Mouse (Mus musculus) MEL (cell line): Measurements from ENCODE around the gene Pgpep1. TPM values are rescaled to one million over a fixed set of nuclear protein-coding genes. Genes with fewer than 3 reads are reported as not detected.
A peak's percentile ranks its signal among the peaks of the same experiment; 100 is the strongest.

Experiments used
- DNase-seq: peaks from one replicate; pipeline ENCODE4 v3.0.0; 2011; ENCODE audit warnings: low read depth, low spot score
- H3K27ac ChIP-seq: 2 replicates; pipeline ENCODE4 v1.5.1; 2012; ENCODE audit warnings: low read depth, mild to moderate bottlenecking, control low read depth, low read length, moderate library complexity; ENCODE audit not compliant: control insufficient read depth
- H3K27me3 ChIP-seq, 2 experiments: fragments of 150-350 bp in 1 of 2; sonication (generic) in 1 of 2; 2 replicates each; pipeline ENCODE4 v1.6.1; 2012; ENCODE audit warnings: low read length in 2 of 2, mild to moderate bottlenecking in 2 of 2, improper control_type of control experiment in 1 of 2, moderate library complexity in 1 of 2; ENCODE audit not compliant: insufficient read depth in 2 of 2, control insufficient read depth in 1 of 2
- H3K36me3 ChIP-seq, 2 experiments: 2 replicates each; pipeline ENCODE4 v1.6.1; 2012 to 2014; ENCODE audit warnings: low read length in 2 of 2, improper control_type of control experiment in 1 of 2, inconsistent platforms in 1 of 2, mild to moderate bottlenecking in 1 of 2; ENCODE audit not compliant: insufficient read depth in 2 of 2, control insufficient read depth in 1 of 2
- H3K4me1 ChIP-seq, 2 experiments: fragments of 150-350 bp in 1 of 2; sonication (generic) in 1 of 2; 2 replicates each; pipeline ENCODE4 v1.6.1; 2012; ENCODE audit warnings: low read length in 2 of 2, improper control_type of control experiment in 1 of 2, mild to moderate bottlenecking in 1 of 2; ENCODE audit not compliant: insufficient read depth in 2 of 2, control insufficient read depth in 1 of 2
- H3K4me3 ChIP-seq, 2 experiments: fragments of 150-350 bp in 1 of 2; sonication (generic) in 1 of 2; 2 replicates each; pipeline ENCODE4 v1.5.1; 2012; ENCODE audit warnings: low read depth in 2 of 2, low read length in 2 of 2, mild to moderate bottlenecking in 2 of 2, moderate library complexity in 2 of 2, control low read depth in 1 of 2, improper control_type of control experiment in 1 of 2; ENCODE audit not compliant: control insufficient read depth in 1 of 2, insufficient read depth in 1 of 2
- H3K79me2 ChIP-seq: 2 replicates; pipeline ENCODE4 v1.6.1; 2012; ENCODE audit warnings: mild to moderate bottlenecking, low read length, moderate library complexity; ENCODE audit not compliant: control insufficient read depth, poor library complexity, insufficient read depth
- H3K9ac ChIP-seq: 2 replicates; pipeline ENCODE4 v1.6.1; 2012; ENCODE audit warnings: low read depth, mild to moderate bottlenecking, control low read depth, low read length, moderate library complexity; ENCODE audit not compliant: control insufficient read depth, poor library complexity, severe bottlenecking
- H3K9me3 ChIP-seq: fragments of 150-350 bp; sonication (generic); replicated peaks from 2 replicates; pipeline ENCODE4 v1.6.1; 2012; ENCODE audit warnings: mild to moderate bottlenecking, low read length, improper control_type of control experiment, moderate library complexity; ENCODE audit not compliant: insufficient read depth
- BHLHE40 ChIP-seq: IDR thresholded peaks from 2 replicates; pipeline ENCODE4 v1.6.1; 2012; ENCODE audit warnings: low read depth, mild to moderate bottlenecking, inconsistent platforms, low read length, improper control_type of control experiment, borderline replicate concordance
- CHD1 ChIP-seq: IDR thresholded peaks from 2 replicates; pipeline ENCODE4 v1.6.1; 2012; ENCODE audit warnings: low read depth, mild to moderate bottlenecking, inconsistent platforms, low read length, improper control_type of control experiment
- CHD2 ChIP-seq: IDR thresholded peaks from 2 replicates; pipeline ENCODE4 v1.6.1; 2011; ENCODE audit warnings: low read length, improper control_type of control experiment
- CTCF ChIP-seq, 3 experiments: IDR thresholded peaks in 2 of 3; conservative IDR thresholded peaks in 1 of 3; 2 replicates each; pipeline ENCODE4 v1.5.1; 2011 to 2012; ENCODE audit warnings: low read length in 3 of 3, low read depth in 2 of 3, mild to moderate bottlenecking in 2 of 3, improper control_type of control experiment in 1 of 3, inconsistent platforms in 1 of 3, mixed read lengths in 1 of 3, moderate library complexity in 1 of 3; ENCODE audit not compliant: control insufficient read depth in 1 of 3, insufficient read depth in 1 of 3, poor library complexity in 1 of 3, severe bottlenecking in 1 of 3
- E2F4 ChIP-seq: IDR thresholded peaks from 2 replicates; pipeline ENCODE4 v1.6.1; 2011; ENCODE audit warnings: low read depth, low read length, improper control_type of control experiment, borderline replicate concordance
- ELF1 ChIP-seq: IDR thresholded peaks from 2 replicates; pipeline ENCODE4 v1.6.1; 2014; ENCODE audit warnings: low read depth, mild to moderate bottlenecking, inconsistent platforms, low read length, improper control_type of control experiment, moderate library complexity
- EP300 ChIP-seq, 2 experiments: IDR thresholded peaks; 2 replicates each; pipeline ENCODE4 v1.6.1; 2011; ENCODE audit warnings: improper control_type of control experiment in 2 of 2, low read length in 2 of 2, low read depth in 1 of 2, mild to moderate bottlenecking in 1 of 2
- ETS1 ChIP-seq: IDR thresholded peaks from 2 replicates; pipeline ENCODE4 v1.6.1; 2012; ENCODE audit warnings: low read depth, mild to moderate bottlenecking, inconsistent platforms, low read length, improper control_type of control experiment, moderate library complexity
- HCFC1 ChIP-seq: IDR thresholded peaks from 2 replicates; pipeline ENCODE4 v1.6.1; 2012; ENCODE audit warnings: low read depth, mild to moderate bottlenecking, inconsistent platforms, low read length, improper control_type of control experiment, moderate library complexity
- MAFK ChIP-seq: IDR thresholded peaks from 2 replicates; pipeline ENCODE4 v1.6.1; 2011; ENCODE audit warnings: low read depth, mild to moderate bottlenecking, low read length, improper control_type of control experiment, borderline replicate concordance
- MAX ChIP-seq: IDR thresholded peaks from 2 replicates; pipeline ENCODE4 v1.6.1; 2011; ENCODE audit warnings: low read length, improper control_type of control experiment
- MAZ ChIP-seq: IDR thresholded peaks from 2 replicates; pipeline ENCODE4 v1.6.1; 2012; ENCODE audit warnings: low read depth, mild to moderate bottlenecking, inconsistent platforms, low read length, improper control_type of control experiment
- MXI1 ChIP-seq: IDR thresholded peaks from 2 replicates; pipeline ENCODE4 v1.6.1; 2011; ENCODE audit warnings: mild to moderate bottlenecking, low read depth, low read length, improper control_type of control experiment
- MYC ChIP-seq: IDR thresholded peaks from 2 replicates; pipeline ENCODE4 v1.6.1; 2011; ENCODE audit warnings: low read depth, mild to moderate bottlenecking, low read length, improper control_type of control experiment, moderate library complexity
- NELFE ChIP-seq: IDR thresholded peaks from 2 replicates; pipeline ENCODE4 v1.6.1; 2011; ENCODE audit warnings: low read depth, low read length, improper control_type of control experiment
- NRF1 ChIP-seq: IDR thresholded peaks from 2 replicates; pipeline ENCODE4 v1.6.1; 2014; ENCODE audit warnings: low read depth, mild to moderate bottlenecking, inconsistent platforms, low read length, improper control_type of control experiment, moderate library complexity; ENCODE audit not compliant: poor library complexity, insufficient read depth, severe bottlenecking
- POLR2A ChIP-seq, 2 experiments: IDR thresholded peaks; 2 replicates each; pipeline ENCODE4 v1.6.1; 2011 to 2012; ENCODE audit warnings: low read length in 2 of 2, mild to moderate bottlenecking in 2 of 2, control low read depth in 1 of 2, improper control_type of control experiment in 1 of 2, low read depth in 1 of 2, moderate library complexity in 1 of 2; ENCODE audit not compliant: control insufficient read depth in 1 of 2, insufficient read depth in 1 of 2, poor library complexity in 1 of 2
- POLR2AphosphoS2 ChIP-seq: IDR thresholded peaks from 2 replicates; pipeline ENCODE4 v1.6.1; 2011; ENCODE audit warnings: low read length, improper control_type of control experiment
- POLR2AphosphoS5 ChIP-seq: IDR thresholded peaks from 2 replicates; pipeline ENCODE4 v1.6.1; 2012; ENCODE audit warnings: low read depth, borderline replicate concordance, mild to moderate bottlenecking, inconsistent platforms, low read length, moderate library complexity, mixed read lengths
- RAD21 ChIP-seq: IDR thresholded peaks from 2 replicates; pipeline ENCODE4 v1.6.1; 2011; ENCODE audit warnings: mild to moderate bottlenecking, low read depth, low read length, improper control_type of control experiment
- RCOR1 ChIP-seq: IDR thresholded peaks from 2 replicates; pipeline ENCODE4 v1.6.1; 2012; ENCODE audit warnings: low read depth, mild to moderate bottlenecking, inconsistent platforms, low read length, improper control_type of control experiment
- SIN3A ChIP-seq: IDR thresholded peaks from 2 replicates; pipeline ENCODE4 v1.6.1; 2012; ENCODE audit warnings: low read length, improper control_type of control experiment, inconsistent platforms
- SMC3 ChIP-seq: IDR thresholded peaks from 2 replicates; pipeline ENCODE4 v1.6.1; 2011; ENCODE audit warnings: low read depth, low read length, improper control_type of control experiment
- TCF12 ChIP-seq: IDR thresholded peaks from 2 replicates; pipeline ENCODE4 v1.6.1; 2014; ENCODE audit warnings: low read depth, mild to moderate bottlenecking, inconsistent platforms, low read length, improper control_type of control experiment, moderate library complexity
- UBTF ChIP-seq: IDR thresholded peaks from 2 replicates; pipeline ENCODE4 v1.6.1; 2012; ENCODE audit warnings: low read depth, mild to moderate bottlenecking, inconsistent platforms, low read length, improper control_type of control experiment, moderate library complexity, borderline replicate concordance; ENCODE audit not compliant: insufficient read depth
- USF1 ChIP-seq: IDR thresholded peaks from 2 replicates; pipeline ENCODE4 v1.6.1; 2014; ENCODE audit warnings: low read depth, mild to moderate bottlenecking, inconsistent platforms, low read length, improper control_type of control experiment, moderate library complexity
- ZC3H11A ChIP-seq: IDR thresholded peaks from 2 replicates; pipeline ENCODE4 v1.6.1; 2012; ENCODE audit warnings: low read depth, mild to moderate bottlenecking, inconsistent platforms, low read length, improper control_type of control experiment
- ZMIZ1 ChIP-seq: IDR thresholded peaks from 2 replicates; pipeline ENCODE4 v1.6.1; 2012; ENCODE audit warnings: low read depth, mild to moderate bottlenecking, inconsistent platforms, low read length, improper control_type of control experiment, moderate library complexity
- ZNF384 ChIP-seq: IDR thresholded peaks from 2 replicates; pipeline ENCODE4 v1.6.1; 2012; ENCODE audit warnings: low read depth, mild to moderate bottlenecking, inconsistent platforms, low read length, improper control_type of control experiment
- polyA plus RNA-seq, 2 experiments: library from polyadenylated mRNA; stranded (reverse) in 1 of 2; unstranded in 1 of 2; fragments of >175 nt in 1 of 2; fragments of >200 nt in 1 of 2; gene quantifications; 2 replicates each; pipeline versions ENCODE4 v1.2.1 to v1.2.4; 2012; ENCODE audit warnings: low replicate concordance in 2 of 2, low read depth in 1 of 2; ENCODE audit not compliant: insufficient read length in 2 of 2, insufficient read depth in 1 of 2, missing spikeins in 1 of 2
- total RNA-seq: library from RNA; depleted of rRNA; stranded (reverse); fragments of 300-350 nt; gene quantifications from 2 replicates; pipeline ENCODE4 v1.2.3, GENCODE M21; 2012

Pgpep1 gene
- total and polyA plus RNA-seq, 3 experiments = 12.6 to 19.5 TPM; not detected in 1

DNA sequence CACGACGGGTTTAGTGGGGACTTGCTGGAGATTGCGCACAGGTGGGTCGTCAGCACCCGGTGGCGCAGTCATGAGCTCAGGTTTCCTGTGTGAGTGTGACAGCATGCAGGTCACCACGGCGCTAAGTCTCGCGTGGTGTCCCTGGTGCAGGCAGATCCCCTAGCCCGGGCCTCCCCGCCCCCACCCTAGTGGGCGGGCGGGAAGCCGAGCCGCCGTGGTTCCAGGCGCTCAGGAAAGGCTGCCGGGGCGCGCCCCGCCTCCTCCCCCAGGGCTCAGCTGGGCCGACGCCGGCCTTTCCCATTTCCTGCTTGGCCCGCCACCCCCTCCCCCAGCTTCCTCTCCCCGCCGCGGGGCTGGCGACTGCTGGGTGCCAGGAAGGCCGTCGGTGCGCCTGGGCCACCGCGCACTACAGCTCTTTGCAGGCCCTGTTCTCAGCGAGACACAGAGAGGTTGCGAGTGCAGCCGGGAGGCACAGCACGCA lies 50.8 kb downstream of the Pgpep1 start:
- Histone ChIP-seq H3K9ac (peak overlapping the region; percentile 96), H3K36me3 (no peaks in the 10 kb centered on the region; a peak in 1 of 4 replicates), H3K27me3 (no peaks in the 10 kb centered on the region), H3K4me3 (peak overlapping the region; percentile 55 to 92), H3K27ac (peak overlapping the region; percentile 87), H3K9me3 (no peaks in the 10 kb centered on the region), H3K79me2 (peaks cover 29% of the 10 kb centered on the region), H3K4me1 (peaks cover 0 to 8% of the 10 kb centered on the region in 2 experiments; a peak in 3 of 4 replicates)
- TF ChIP-seq POLR2A (IDR thresholded peaks at IDR 0.05; ENCODE audit: control insufficient read depth in 1 of 2, insufficient read depth in 1 of 2, low read depth in 1 of 2, low read length in 2 of 2, poor library complexity in 1 of 2) (peak; percentile 40 to 68; a peak in 3 of 4 replicates), MYC (0 out of 2 replicates have a peak, but pooled peaks have one; percentile 18), TCF12 (peak; percentile 31; the same call in 1 of the 2 replicates), NRF1 (no peak), CHD1 (0 out of 2 replicates have a peak, but pooled peaks have one; percentile 30), HCFC1 (peak; percentile 48; the same call in 1 of the 2 replicates), NELFE (peak; percentile 63), CHD2 (peak; percentile 70), ELF1 (peak; percentile 60), BHLHE40 (no peak; the same call in 1 of the 2 replicates), ZNF384 (no peak), SIN3A (peak; percentile 10; the same call in 1 of the 2 replicates), MAZ (peak; percentile 86; the same call in 1 of the 2 replicates), ETS1 (peak; percentile 85)
- peak; percentile 90 for DNase-seq

DNA sequence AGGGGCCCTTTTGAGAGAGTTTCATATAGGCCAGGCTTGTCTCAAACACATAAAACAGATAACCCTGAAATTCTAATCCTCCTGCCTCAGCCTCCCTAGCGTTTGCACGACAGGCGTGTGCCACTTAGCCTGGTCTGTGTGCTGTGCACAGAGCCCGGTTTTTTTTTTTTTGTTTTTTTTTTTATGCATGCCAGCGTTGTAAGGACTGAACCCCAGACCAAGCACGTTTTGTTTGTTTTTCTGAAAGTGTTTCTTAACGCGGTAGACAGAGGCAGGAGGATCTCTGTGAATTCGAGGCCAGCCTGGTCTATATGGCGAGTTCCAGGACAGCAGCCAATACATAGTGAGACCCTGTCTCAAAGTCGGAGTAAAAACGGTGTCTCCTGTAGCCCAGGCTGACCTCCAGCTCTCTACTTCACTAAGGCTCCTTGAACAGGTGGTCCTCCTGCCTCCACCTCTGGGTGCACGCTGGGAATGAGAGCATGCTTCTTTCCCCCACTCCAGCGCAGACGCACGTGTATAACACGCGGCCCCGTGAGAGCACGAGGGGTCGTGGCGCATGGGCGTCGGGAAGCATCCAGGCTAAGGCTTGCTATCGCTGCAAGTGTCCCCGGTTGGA lies 51.3 kb downstream of the Pgpep1 start, which contains the start of gene Ssbp4:
Ssbp4 (minus strand) TSS at position 124 of the 619 bp plus-strand sequence.
- H3K4me1 ChIP-seq = peaks cover 0 to 8% of the 10 kb centered on the region in 2 experiments; a peak in 3 of 4 replicates
- H3K36me3 ChIP-seq = no peaks in the 10 kb centered on the region; a peak in 1 of 4 replicates
- H3K9me3 ChIP-seq = no peaks in the 10 kb centered on the region
- peak within 1 kb of the TSS; percentile 96 for H3K9ac ChIP-seq
- no peak for DNase-seq
- H3K79me2 ChIP-seq = peaks cover 29% of the 10 kb centered on the region
- H3K27ac ChIP-seq = peak within 1 kb of the TSS; percentile 87
- H3K4me3 ChIP-seq = peak within 1 kb of the TSS; percentile 88 to 92
- H3K27me3 ChIP-seq = no peaks in the 10 kb centered on the region
- TF ChIP-seq ZC3H11A (no peak), POLR2AphosphoS2 (no peak), RAD21 (no peak), MAZ (no peak), ZMIZ1 (0 out of 2 replicates have a peak, but pooled peaks have one; percentile 5), USF1 (no peak), EP300 (IDR thresholded peaks at IDR 0.05; ENCODE audit: low read depth in 1 of 2, low read length in 2 of 2) (no peak), CHD2 (no peak), CTCF (IDR thresholded peaks at IDR 0.05 in 2 of 3, conservative IDR thresholded peaks at IDR 0.05 in 1 of 3; ENCODE audit: control insufficient read depth in 1 of 3, insufficient read depth in 1 of 3, low read depth in 2 of 3, low read length in 3 of 3, poor library complexity in 1 of 3, severe bottlenecking in 1 of 3) (no peak), UBTF (no peak), MYC (peak; percentile 86; the same call in 1 of the 2 replicates), SIN3A (0 out of 2 replicates have a peak, but pooled peaks have one; percentile 13), POLR2A (IDR thresholded peaks at IDR 0.05; ENCODE audit: control insufficient read depth in 1 of 2, insufficient read depth in 1 of 2, low read depth in 1 of 2, low read length in 2 of 2, poor library complexity in 1 of 2) (no peak; a peak in 1 of 4 replicates), MXI1 (0 out of 2 replicates have a peak, but pooled peaks have one; percentile 5), MAFK (no peak), RCOR1 (no peak), MAX (peak; percentile 96), CHD1 (no peak), NELFE (no peak), POLR2AphosphoS5 (no peak), SMC3 (no peak), ZNF384 (peak; percentile 69), E2F4 (no peak)
